Mouse (Mus musculus) cerebellum, postnatal 4 days (tissue): ENCODE measurements around the gene Yipf4.

Experiments
- DNase-seq, 2 experiments: peaks; one replicate each; pipeline ENCODE4 v3.0.0; 2022; ENCODE audit warnings: low spot score in 2 of 2, mixed read lengths in 1 of 2

Gene Yipf4

GRCm38 (mm10) chr17:74526117-74526516 lies 36.8 kb downstream of the Yipf4 start:
- DNase-seq, result no peak

GRCm38 (mm10) chr17:74526806-74527653 lies 37.7 kb downstream of the Yipf4 start:
- DNase-seq, result no peak

GRCm38 (mm10) chr17:74527729-74528607 lies 38.7 kb downstream of the Yipf4 start, which contains the start of gene Birc6:
Gene Birc6, plus strand, starts transcription at chr17:74528295.
- DNase-seq, result peak; percentile 99

- peak in 1 of 2 experiments; percentile 26 for DNase-seq
These were observed 39.6 kb downstream of the Yipf4 start for GRCm38 (mm10) chr17:74528648-74529532.

- no peak for DNase-seq
These were observed 40.2 kb downstream of the Yipf4 start for GRCm38 (mm10) chr17:74529533-74529824.

GRCm38 (mm10) chr17:74534971-74535370 lies 45.7 kb downstream of the Yipf4 start:
- DNase-seq, result no peak

- DNase-seq, result no peak
These were observed 48.2 kb downstream of the Yipf4 start for GRCm38 (mm10) chr17:74537526-74537925.

- DNase-seq, result no peak
These were observed 54.3 kb downstream of the Yipf4 start for GRCm38 (mm10) chr17:74543615-74544014.
